Mouse (Mus musculus) spleen, adult 2 months (tissue): ENCODE measurements around the gene Eef1a1. TPM values are rescaled to one million over a fixed set of nuclear protein-coding genes. Genes with fewer than 3 reads are reported as not detected.

Source experiments
- DNase-seq, 2 experiments: peaks; one replicate each; pipeline versions ENCODE4 v3.0.0 to v3.0.0-alpha.2; 2012 to 2021; ENCODE audit warnings: low spot score in 2 of 2, low read depth in 1 of 2
- H3K27ac ChIP-seq: fragments of 200-500 bp; 2 replicates; pipeline ENCODE4 v1.5.1; 2012; ENCODE audit warnings: low read length, inconsistent platforms; ENCODE audit not compliant: insufficient read depth
- H3K27me3 ChIP-seq: fragments of 200-500 bp; 2 replicates; pipeline ENCODE4 v1.6.1; 2012; ENCODE audit warnings: mild to moderate bottlenecking, moderate library complexity, low read length, inconsistent platforms; ENCODE audit not compliant: control insufficient read depth, insufficient read depth
- H3K36me3 ChIP-seq: fragments of 200-500 bp; 2 replicates; pipeline ENCODE4 v1.6.1; 2012; ENCODE audit warnings: mild to moderate bottlenecking, low read length, inconsistent platforms; ENCODE audit not compliant: control insufficient read depth, insufficient read depth
- H3K4me1 ChIP-seq: fragments of 200-500 bp; 2 replicates; pipeline ENCODE4 v1.6.1; 2011; ENCODE audit warnings: inconsistent platforms; ENCODE audit not compliant: control insufficient read depth, insufficient read depth, insufficient read length
- H3K4me3 ChIP-seq: fragments of 200-500 bp; 2 replicates; pipeline ENCODE4 v1.5.1; 2011; ENCODE audit warnings: mild to moderate bottlenecking, inconsistent platforms; ENCODE audit not compliant: insufficient read depth, insufficient read length; ENCODE audit errors: extremely low read depth
- CTCF ChIP-seq: fragments of 200-500 bp; IDR thresholded peaks from 2 replicates; pipeline ENCODE4 v1.5.1; 2011; ENCODE audit warnings: mild to moderate bottlenecking, inconsistent platforms; ENCODE audit not compliant: insufficient read depth, insufficient read length, insufficient replicate concordance; ENCODE audit errors: extremely low read depth
- POLR2A ChIP-seq: fragments of 200-500 bp; IDR thresholded peaks from 2 replicates; pipeline ENCODE4 v1.6.1; 2011; ENCODE audit warnings: low read depth, low read length, inconsistent platforms
- WGBS: fragments of 180-500 bp; shearing (Covaris S2); methylation state at CpG from one replicate; pipeline ENCODE4 v1.1.7; 2018; 5-methylcytosine and 5-hydroxymethylcytosine counted together
- polyA plus RNA-seq: library from polyadenylated mRNA; depleted of rRNA; stranded (reverse); fragments of >200 nt; gene quantifications from 2 replicates; pipeline ENCODE4 v1.2.3, GENCODE M21; 2012

The Eef1a1 gene
- polyA plus RNA-seq, 1 experiment = 2,890 TPM

- H3K27ac ChIP-seq = no peak overlapping the region
- no peaks in the 10 kb centered on the region for H3K27me3 ChIP-seq
- peak in 1 of 2 experiments; percentile 57 for DNase-seq
- peaks cover 31% of the 10 kb centered on the region for H3K36me3 ChIP-seq
- H3K4me1 ChIP-seq = no peaks in the 10 kb centered on the region
- TF ChIP-seq CTCF = no peak
- no peak for TF ChIP-seq POLR2A
- 32% methylated on average over 5 of the region's 5 CpGs for WGBS
- no peak overlapping the region for H3K4me3 ChIP-seq
Observed at GRCm38 (mm10) chr9:78477021-78477551, 11.9 kb downstream of the Eef1a1 start.

- Histone ChIP-seq H3K4me3 (no peak overlapping the region), H3K27ac (no peak overlapping the region), H3K27me3 (no peaks in the 10 kb centered on the region), H3K36me3 (peaks cover 31% of the 10 kb centered on the region), H3K4me1 (no peaks in the 10 kb centered on the region)
- 48% methylated on average over 1 of the region's 1 CpGs for WGBS
- no peak for DNase-seq
- no peak for TF ChIP-seq POLR2A
- no peak for TF ChIP-seq CTCF
Observed at GRCm38 (mm10) chr9:78476531-78477020, 12.4 kb downstream of the Eef1a1 start.

GRCm38 (mm10) chr9:78475873-78476272 lies 13.1 kb downstream of the Eef1a1 start:
- TF ChIP-seq CTCF = no peak
- TF ChIP-seq POLR2A = no peak
- Histone ChIP-seq H3K4me3 (no peak overlapping the region), H3K27me3 (no peaks in the 10 kb centered on the region), H3K27ac (no peak overlapping the region), H3K4me1 (no peaks in the 10 kb centered on the region), H3K36me3 (peaks cover 32% of the 10 kb centered on the region)
- DNase-seq = no peak
- WGBS = 83% methylated on average over 4 of the region's 4 CpGs

- Histone ChIP-seq H3K27ac (no peak overlapping the region), H3K4me3 (no peak overlapping the region), H3K27me3 (no peaks in the 10 kb centered on the region), H3K36me3 (peaks cover 36% of the 10 kb centered on the region), H3K4me1 (no peaks in the 10 kb centered on the region)
- TF ChIP-seq POLR2A (no peak), CTCF (no peak)
- WGBS = 93% methylated on average over 2 of the region's 2 CpGs
- no peak for DNase-seq
Observed at GRCm38 (mm10) chr9:78475383-78475780, 13.6 kb downstream of the Eef1a1 start.

- H3K36me3 ChIP-seq = peaks cover 33% of the 10 kb centered on the region
Observed at GRCm38 (mm10) chr9:78474771-78475382, 14.1 kb downstream of the Eef1a1 start.

GRCm38 (mm10) chr9:78474270-78474669 lies 14.7 kb downstream of the Eef1a1 start:
- Histone ChIP-seq H3K4me1 (no peaks in the 10 kb centered on the region), H3K27me3 (no peaks in the 10 kb centered on the region), H3K4me3 (no peak overlapping the region), H3K36me3 (peaks cover 31% of the 10 kb centered on the region), H3K27ac (no peak overlapping the region)
- TF ChIP-seq CTCF = no peak
- no peak for TF ChIP-seq POLR2A
- 84% methylated on average over 2 of the region's 2 CpGs for WGBS
- DNase-seq = no peak

More at GRCm38 (mm10) chr9:78474771-78475382, 14.1 kb downstream of the Eef1a1 start:
- DNase-seq = no peak
- Histone ChIP-seq H3K4me3 (no peak overlapping the region), H3K27me3 (no peaks in the 10 kb centered on the region), H3K4me1 (no peaks in the 10 kb centered on the region), H3K27ac (no peak overlapping the region)
- TF ChIP-seq POLR2A = no peak
- no peak for TF ChIP-seq CTCF
- 88% methylated on average over 5 of the region's 5 CpGs for WGBS

- H3K4me3 ChIP-seq = no peak overlapping the region
- peaks cover 24% of the 10 kb centered on the region for H3K36me3 ChIP-seq
- H3K27me3 ChIP-seq = no peaks in the 10 kb centered on the region
- no peak for TF ChIP-seq POLR2A
- TF ChIP-seq CTCF = no peak
- no peaks in the 10 kb centered on the region for H3K4me1 ChIP-seq
- no peak for DNase-seq
- WGBS = 93% methylated on average over 8 of the region's 8 CpGs
- H3K27ac ChIP-seq = no peak overlapping the region
Observed at GRCm38 (mm10) chr9:78473588-78473987, 15.4 kb downstream of the Eef1a1 start.
